Mouse (Mus musculus) heart, postnatal 36 days (tissue): ENCODE results near the gene AI467606. TPM values are rescaled to one million over a fixed set of nuclear protein-coding genes. Genes with fewer than 3 reads are reported as not detected.

Source experiments
- DNase-seq, 2 experiments: peaks; one replicate each; pipeline ENCODE4 v3.0.0; 2021 to 2022
- intact Hi-C: fragments of 180-260 bp; cut with DNase I; formaldehyde crosslinking; loops from one replicate; pipeline ENCODE4 v1.15.1; 2025
- total RNA-seq, 2 experiments: library from RNA; stranded (reverse); gene quantifications; 2 replicates each; pipeline ENCODE4 v1.2.3; 2021

The AI467606 gene
- total RNA-seq, 2 experiments from 2014 or later: 1.6 to 1.9 TPM

DNA sequence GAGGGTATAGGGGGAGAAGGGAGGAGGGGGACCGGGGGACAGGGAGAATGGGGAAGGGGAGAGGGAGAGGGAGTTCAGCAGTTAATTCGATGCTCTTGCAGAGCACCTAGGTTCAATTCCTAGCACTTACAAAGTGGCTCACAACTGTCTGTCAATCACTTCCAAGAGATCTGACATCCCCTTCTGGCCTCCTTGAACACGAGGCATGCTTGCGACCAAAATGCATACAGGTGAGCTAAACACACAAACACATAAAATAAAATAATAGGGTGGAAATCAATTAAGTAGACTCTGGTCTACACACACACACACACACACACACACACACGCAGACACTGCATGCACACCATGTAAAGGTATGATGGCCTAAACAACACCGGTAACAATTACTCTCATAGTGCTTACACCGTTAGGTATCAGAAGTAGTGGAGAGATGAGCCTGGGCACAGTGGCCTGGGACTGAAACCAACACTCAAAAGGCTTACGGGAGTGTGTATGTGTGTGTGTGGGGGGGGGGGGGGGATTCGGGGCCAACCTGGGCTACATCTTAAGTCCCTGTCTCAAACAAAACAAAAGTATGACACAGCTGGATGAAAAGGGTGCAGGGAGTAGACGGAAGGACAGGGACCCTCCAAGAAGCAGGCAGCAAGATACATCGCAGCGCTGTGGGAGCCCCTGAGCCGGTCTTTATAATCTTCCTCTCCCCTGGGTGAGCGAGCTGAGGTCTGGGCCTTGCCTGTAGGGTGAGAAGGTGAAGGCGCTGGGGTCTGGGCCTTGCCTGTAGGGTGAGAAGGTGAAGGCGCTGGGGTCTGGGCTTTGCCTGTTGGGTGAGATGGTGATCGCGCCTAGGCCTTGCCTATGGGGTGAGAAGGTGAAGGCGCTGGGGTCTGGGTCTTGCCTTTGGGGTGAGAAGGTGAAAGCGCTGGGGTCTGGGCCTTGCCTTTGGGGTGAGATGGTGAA, 725 bp upstream of the AI467606 start:
- no peak for DNase-seq
- intact Hi-C loops: no loop called here

DNA sequence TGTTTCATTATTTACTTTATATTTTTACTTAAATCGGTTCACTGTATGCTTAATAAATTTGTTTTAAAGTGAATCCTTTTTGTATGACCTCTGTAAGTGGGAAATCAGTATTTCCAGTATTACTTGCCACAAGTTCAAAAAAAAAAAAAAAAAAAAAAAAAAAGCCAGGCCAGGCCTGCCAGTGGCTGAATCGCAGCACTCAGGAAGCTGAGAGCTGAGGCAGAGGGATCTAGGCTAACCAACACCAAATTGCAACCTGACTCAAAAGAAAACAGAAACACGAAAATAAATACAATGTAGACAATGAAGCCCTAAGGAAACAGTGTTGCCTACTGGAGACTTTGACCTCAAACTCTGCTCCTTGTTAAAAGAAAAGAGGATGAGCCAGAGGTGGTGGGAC, 2.8 kb downstream of the AI467606 start:
- DNase-seq: no peak
- intact Hi-C loops: no loop called here

DNA sequence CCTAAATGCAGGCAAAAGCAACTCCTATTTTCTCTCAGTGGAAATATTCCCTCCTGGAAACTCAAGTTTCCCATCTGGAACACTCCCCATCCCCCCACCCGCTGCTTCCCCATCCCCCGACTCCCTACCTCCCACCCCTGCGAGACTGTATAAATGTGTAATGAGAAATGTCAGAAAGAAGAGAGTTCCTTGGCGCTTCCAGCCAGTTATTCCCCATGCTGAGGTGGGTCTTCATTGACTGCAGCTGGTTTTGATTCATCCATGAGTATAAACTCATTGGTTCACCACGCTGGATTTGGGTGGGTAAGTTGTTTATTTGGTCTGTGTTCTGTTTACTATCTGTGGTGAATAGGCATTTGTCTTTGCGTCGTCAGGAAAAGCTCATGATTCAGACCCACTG, 5.3 kb downstream of the AI467606 start:
- DNase-seq: no peak
- intact Hi-C loops: no loop called here

DNA sequence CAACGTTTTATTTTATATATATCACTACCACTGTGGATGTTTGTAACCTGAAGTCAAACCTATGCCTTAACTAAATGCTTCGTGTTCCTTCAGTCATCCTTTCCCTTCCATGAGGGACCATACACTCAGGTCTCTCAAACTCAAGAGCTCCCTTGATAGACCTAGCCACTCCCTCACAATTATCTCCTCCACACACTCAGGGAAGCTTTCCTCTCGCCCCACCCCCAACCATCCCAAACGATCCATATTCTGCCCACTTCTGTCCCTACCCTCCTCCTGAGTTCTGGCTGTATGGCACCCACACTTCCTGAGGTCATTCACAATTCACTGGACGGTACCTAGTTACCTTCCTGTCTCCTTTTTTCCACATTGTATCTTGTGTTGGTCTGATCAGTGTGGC, 7.4 kb downstream of the AI467606 start:
- intact Hi-C loops: no loop called here
- no peak for DNase-seq

DNA sequence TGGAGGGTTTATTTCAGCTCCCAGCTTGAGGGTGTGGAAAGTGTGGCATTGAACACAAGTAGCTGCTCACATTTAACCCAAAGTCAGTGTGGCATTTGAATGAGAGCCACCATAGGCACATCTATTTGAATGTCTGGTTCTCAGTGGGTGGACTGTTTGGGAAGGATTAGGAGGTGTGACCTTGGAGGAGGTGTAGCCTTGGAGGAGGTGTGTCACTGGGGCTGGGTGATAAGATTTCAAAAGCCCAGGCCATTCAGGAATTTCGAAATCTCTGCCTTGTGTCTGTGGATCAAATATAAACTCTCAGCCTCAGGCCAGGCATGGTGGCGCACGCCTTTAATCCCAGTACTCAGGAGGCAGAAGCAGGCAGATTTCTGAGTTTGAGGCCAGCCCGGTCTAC, 7.8 kb downstream of the AI467606 start:
- intact Hi-C loops: no loop called here
- DNase-seq: no peak

DNA sequence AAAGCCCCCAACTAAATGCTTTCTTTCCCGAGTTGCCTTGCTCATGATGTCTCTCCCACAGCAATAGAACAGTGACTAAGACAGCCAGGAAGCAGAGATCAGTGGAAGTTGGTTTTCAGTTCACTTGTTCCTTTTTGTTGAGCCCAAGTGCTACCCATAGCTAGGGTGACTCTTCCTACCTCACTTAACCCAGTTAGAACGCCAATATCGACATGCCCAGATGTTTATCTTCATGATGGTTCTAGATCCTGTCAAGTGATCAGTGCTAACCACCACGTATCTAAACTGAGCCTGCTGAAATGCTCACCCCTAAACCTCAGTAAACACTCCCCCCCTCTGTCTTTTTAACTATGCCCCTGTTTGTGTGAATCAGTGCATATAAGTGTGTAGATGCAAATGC, 8.4 kb downstream of the AI467606 start:
- no peak for DNase-seq
- intact Hi-C loops: no loop called here

DNA sequence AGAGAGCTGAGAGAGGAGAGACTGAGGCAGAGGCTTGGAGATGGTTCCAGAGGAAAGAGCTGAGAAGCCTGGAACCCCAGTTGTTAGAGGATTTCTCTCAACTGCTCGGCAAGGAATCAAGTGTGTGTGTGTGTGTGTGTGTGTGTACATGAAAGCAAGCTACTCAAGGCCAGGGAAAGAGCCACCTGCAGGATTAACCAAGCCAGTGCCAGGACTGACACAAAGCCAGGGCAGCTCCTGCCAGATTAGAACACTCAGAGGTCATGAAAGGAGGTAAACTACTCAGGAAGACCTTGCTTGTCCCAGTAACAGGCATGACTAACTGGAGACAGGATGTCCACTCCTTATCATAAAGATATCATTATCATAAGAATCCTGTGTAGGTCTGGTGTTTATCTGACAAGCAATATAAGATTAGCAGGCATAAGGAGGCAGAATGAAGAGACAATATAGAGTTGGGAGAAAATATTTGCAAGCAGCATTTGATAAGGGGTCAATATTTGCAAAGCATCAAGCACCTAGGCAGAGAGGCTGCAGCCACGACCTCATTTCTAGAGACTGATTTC, 10.4 kb downstream of the AI467606 start:
- no peak for DNase-seq
- intact Hi-C loops: no loop called here

DNA sequence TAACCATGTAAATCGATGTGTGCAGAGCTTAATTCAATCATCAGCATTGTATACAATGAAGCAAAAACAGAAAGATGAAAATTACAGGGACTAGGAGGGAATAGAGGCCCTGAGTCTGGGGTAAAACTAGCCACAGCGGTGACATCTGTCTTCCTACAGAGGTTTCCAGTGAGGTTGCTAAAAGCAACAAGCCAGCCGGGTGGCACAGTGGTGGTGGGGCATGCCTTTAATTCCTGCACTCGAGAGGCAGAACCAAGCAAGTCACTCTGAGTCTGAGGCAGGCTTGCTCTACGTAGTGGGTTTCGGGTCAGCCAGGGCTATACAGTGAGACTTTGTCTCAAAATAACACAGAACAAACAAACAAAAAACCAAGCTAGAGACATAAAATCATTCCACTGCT, 11.0 kb downstream of the AI467606 start:
- DNase-seq: no peak
- intact Hi-C loops: no loop called here

DNA sequence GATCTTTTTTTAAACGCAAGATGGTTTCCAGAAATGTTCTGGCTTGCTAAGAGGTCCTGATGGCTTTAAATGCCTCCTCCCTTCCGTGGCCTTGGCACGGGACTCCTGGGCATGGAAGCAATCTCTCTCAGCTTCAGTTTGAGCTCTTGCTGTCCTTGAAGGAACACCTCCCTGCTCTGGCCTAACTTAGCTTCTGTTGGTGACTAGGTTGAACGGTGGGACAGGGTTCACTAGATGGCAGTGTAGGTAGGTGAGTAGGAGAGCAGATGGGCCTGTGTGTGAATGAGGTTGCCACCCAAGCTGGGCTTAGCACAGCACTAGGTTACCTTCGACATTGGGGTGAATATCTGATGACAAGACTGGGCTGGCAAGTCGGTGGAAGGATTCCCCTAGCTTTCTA, 12.8 kb downstream of the AI467606 start:
- DNase-seq: no peak
- intact Hi-C loops: loop anchor here (2.0 kb wide), 4 partner anchors 117 to 281 kb away; partner anchors contain the start of genes 4930451I11Rik and Asphd1

DNA sequence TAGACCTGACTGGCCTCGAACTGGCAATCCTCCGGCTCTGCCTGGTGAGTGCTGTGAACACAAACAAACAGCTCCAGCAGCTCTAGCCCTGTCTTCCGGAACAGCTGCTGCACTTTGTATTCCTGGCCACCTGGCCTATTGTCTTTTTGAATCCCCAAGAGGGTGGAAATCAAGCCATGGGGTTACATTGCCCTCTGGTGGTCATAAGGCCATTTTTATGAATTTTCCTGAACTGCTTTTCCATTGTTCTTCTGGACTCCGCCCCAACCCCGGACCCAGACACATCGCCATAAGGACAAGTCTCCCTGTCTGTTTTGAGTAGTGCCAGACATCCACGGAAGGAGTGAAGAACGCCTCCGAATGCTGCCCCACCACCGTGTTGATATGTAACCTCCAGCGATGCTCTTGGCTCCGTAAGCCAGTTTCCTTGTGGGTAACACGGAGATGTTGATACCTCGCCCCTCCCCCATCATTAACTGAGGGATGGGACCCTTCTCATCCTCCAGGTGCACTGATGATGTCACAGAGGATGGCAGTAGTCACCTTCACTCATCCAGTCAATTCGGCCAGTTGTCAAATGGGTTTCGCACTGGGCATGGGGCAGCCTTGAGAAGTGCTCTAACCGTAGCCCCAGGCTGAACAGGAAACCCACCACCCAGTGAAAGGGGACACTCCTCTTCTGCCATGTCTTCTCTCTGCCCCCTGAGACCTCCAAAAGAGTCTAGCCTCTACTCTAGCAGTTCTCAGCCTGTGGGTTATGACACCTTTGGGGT, 13.6 kb downstream of the AI467606 start:
- peak; percentile 77 for DNase-seq
- intact Hi-C loops: loop anchor here (2.0 kb wide), 4 partner anchors 118 to 282 kb away; partner anchors contain the start of genes 4930451I11Rik and Asphd1

DNA sequence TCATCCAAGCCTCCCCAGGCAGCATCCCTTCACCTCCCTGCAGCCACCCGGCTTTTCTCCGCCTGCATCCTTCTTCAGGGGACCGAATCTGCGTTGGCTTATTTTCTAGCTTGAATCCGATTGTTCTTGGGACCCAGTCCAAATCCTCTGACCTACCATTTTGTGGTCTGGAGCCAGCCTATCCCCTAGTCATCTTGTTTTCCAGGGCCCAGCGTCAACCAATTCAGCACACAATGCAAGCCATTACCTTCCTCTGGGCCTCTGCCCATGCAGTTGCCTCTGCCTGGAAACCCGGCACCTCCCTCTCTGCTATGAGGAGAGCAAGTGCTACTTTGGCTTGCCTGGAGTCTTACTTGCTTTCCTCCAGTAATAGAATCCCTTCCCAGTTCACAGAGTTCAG, 14.4 kb downstream of the AI467606 start:
- intact Hi-C loops: loop anchor here (2.0 kb wide), 4 partner anchors 119 to 283 kb away; partner anchors contain the start of genes 4930451I11Rik and Asphd1
- no peak for DNase-seq

DNA sequence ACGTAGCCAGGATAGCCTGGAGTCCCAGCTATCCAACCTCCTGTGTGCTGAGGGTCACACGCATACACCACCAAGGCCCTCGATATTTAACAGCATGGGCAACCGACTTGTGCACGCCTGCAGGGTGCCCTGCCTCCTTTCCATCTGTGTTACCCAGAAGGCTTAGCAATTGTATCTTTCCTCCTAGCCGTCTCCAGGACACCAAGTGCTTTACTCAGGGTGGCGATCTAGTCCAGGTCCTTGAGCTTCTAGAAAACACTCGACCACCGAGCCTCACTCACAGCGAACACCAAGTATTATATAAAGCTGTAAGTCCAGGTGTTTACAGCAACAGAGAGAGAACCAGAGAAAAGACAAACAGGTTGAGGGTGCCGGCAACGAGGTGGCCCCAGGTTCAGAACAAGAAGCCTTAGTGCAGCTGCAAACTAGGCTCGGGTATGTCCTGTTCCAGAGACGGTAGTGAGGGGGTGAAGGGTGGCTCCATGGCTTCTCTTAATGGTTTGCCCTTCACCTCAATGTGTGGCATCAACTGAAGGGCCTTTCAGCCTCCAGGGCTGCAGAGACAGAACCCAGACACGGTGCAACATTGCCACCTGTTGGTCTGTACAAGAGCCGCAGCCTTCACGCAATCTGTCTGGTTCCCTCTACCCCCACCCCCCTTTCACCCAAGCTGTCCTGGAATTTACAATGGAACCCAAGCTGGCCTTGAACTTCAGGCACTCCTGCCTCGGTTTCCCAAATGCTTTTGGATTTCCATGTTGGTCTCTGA, 19.3 kb downstream of the AI467606 start:
- intact Hi-C loops: loop anchor here (1.0 kb wide), 1 partner anchor 278 kb away; no protein-coding TSS in a partner anchor
- DNase-seq: peak; percentile 74 to 78

DNA sequence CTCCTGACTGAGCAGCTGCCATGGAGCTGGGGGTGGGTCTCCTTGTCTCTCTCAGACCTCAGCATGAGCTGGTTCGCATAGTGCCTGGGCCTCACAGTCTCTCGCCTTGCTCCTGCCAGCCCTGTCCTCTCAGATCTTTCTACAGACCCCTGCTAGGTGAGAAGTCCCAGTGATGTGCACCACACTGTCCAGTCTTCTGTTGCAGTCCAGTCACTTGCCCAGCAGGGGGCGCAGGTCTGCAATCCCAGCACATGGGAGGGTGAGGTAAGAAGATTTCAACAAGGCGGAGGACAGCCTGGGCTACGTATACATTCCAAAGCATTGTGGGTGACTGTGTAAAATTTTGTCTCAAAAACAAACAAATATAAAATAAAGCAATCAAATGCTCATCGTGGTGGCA, 20.3 kb downstream of the AI467606 start:
- peak; percentile 38 to 57 for DNase-seq
- intact Hi-C loops: no loop called here

DNA sequence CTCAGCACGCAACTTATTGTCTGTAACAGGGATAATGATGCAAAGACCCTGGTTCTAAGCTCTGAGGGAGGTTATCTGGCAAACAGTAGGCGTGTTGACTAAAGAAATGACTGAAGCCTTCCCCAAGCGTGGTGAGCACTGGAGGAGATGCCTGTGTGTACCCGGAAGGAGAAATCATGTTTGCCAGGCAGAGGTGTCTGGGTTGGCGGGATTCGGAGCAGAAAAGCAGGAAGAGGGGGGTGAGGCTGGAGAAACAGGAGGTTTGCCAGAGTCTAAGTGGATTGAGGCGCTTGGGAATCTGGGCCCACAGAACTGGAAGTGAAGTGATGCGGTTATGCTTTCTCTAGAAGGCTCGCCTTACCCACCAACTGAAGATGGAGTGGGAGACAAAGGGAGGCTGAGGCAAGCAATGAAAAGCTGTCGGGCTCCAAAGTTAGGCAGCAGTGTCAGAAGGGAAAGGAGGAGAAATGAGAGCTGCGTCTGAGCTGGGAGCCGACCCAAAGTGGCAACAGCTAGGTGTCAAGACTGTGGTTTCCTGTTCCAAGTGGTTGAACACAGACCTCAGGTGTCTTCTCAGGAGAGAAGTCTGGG, 21.2 kb downstream of the AI467606 start:
- DNase-seq: no peak
- intact Hi-C loops: no loop called here

DNA sequence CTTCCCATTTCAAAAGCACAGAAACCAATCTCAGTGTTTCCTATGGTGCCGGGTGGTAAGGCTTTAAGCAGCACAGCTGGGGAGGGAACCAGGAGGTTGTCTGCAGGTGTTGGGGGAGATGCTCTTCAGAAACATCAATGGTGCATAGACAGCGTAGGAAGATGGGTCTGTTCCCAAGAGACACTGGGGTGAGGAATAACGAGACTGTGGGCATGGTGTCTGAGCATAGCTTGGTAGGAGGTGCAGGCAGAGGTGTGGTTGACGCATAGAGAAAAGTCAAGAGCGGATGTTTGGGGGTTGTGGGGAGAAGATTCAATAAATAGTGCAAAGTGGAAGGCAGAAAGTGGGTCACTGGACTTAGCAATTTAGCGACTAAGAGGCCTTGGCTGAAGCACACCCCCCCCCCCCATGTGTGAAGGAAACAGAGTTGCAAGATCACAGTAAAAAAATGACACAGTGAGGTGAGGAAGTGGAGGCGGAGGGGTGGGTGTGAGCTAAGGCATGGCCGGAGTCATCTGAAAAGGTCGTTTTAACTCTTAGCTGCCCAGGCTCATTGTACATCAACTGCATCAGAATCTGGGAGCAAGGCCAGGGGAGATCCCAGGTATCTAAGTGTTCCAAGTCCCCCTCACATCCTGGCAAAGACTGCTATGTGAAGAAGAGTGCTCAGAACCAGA, 21.9 kb downstream of the AI467606 start:
- no peak for DNase-seq
- intact Hi-C loops: no loop called here

DNA sequence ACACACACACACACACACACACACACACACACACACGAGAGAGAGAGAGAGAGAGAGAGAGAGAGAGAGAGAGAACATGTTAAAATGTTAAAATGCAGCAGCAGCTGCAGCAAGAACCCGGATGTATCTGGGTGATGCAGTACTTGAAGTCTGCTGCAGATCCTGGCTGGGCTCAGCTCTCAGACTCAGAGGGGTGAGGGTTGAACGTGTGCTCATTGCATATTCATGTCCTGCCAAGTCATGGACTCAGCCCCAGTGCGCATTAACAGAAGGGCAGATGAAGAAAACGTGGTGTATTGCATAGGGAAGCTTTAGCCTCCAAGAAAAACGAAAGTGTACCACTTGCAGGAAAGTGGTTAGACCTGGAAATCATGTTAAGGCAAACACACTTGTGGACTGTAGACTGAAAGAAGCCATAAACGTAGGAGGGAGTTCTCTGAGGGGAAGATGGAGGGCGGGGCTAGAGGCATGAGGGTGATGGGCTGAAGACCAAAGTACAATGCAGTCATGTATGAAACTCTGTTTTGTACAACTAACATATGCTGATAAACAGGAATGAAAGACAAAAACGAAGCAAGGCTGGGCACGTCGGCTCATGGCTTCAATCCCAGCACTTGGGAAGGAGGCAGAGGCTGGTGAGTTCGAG, 22.6 kb downstream of the AI467606 start:
- intact Hi-C loops: no loop called here
- DNase-seq: no peak

DNA sequence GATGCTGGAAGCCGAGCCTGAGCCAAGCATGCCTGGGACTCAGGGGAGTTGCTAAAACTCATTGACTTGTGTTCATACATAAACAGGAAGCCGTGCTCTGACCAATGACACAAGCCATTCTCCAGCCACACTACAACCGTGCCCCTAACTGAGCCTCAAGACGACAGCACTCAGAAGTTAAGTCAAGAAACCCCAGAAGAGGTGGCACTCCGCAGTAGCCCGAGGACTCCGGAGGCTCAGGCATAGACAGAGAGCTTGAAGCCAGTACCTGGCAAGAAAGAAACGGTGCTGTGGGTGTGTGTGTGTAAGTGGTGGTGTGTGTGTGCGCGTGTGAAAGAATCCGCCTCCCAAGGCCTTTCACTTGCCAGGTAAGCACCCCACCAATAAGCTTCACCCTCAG, 23.8 kb downstream of the AI467606 start:
- intact Hi-C loops: loop anchor here (5.0 kb wide), 2 partner anchors 72 to 112 kb away; no protein-coding TSS in a partner anchor
- DNase-seq: no peak

DNA sequence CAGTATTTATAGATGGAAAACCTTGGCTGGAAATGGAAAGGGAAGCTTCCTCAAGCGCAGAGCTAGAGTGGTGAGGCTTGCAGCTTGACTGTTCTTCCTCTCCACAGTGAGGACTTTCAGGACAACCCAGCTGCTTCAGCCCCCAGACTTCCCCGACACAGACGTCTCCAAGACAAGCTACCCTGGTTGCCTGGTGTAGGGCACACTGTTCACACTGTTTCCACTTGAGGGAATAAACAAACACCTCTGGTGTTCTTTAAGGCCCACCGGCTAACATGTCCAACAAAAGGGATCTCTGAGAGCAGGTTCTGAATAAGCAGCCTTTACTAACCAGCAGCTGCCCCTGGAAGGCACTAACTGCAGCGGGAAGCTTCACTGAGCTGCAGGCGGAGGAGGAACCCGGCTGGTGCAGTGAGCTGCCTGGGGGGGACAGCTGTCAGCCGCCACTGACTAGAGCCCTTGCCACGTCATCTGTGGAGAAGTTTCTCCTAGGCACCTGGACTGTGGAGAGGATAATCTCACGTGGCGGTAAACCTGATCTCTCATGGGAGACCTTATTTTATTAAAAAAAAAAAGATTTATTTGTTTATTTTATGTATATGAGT, 25.3 kb downstream of the AI467606 start:
- DNase-seq: no peak
- intact Hi-C loops: loop anchor here (5.0 kb wide), 2 partner anchors 71 to 111 kb away; no protein-coding TSS in a partner anchor
